Mouse (Mus musculus) ES-E14 (cell line): ENCODE data around the gene Cadps2.

ENCODE experiments used
- CHD2 ChIP-seq: IDR thresholded peaks from 2 replicates; pipeline ENCODE4 v1.6.1; 2014; ENCODE audit warnings: mild to moderate bottlenecking, low read depth, low read length, inconsistent platforms
- HCFC1 ChIP-seq: IDR thresholded peaks from 2 replicates; pipeline ENCODE4 v1.6.1; 2012; ENCODE audit warnings: low read length, inconsistent platforms, borderline replicate concordance; ENCODE audit not compliant: insufficient read depth
- MAFK ChIP-seq: IDR thresholded peaks from 2 replicates; pipeline ENCODE4 v1.6.1; 2014; ENCODE audit warnings: mild to moderate bottlenecking, low read depth, low read length, inconsistent platforms; ENCODE audit not compliant: insufficient read depth
- ZC3H11A ChIP-seq: IDR thresholded peaks from 2 replicates; pipeline ENCODE4 v1.6.1; 2012; ENCODE audit warnings: low read depth, mild to moderate bottlenecking, inconsistent platforms, low read length, borderline replicate concordance
- ZNF384 ChIP-seq: IDR thresholded peaks from 2 replicates; pipeline ENCODE4 v1.6.1; 2012; ENCODE audit warnings: low read depth, low read length, inconsistent platforms

GRCm38 (mm10) chr6:23655036-23655435, 184.2 kb downstream of the Cadps2 start, which contains the start of gene Rnf148:
- no peak for TF ChIP-seq CHD2
- no peak for TF ChIP-seq ZNF384
- TF ChIP-seq ZC3H11A: no peak
- no peak for TF ChIP-seq HCFC1
- no peak for TF ChIP-seq MAFK
